Mouse (Mus musculus) heart, postnatal 0 days (tissue): ENCODE measurements at regions not wholly inside any gene's neighbourhood (a gene's known extent, or its start where the extent isn't known, plus 50 kb on each side); places are given as distances from the start of the nearest gene placed in this dataset.

ENCODE experiments used
- CTCF ChIP-seq: IDR thresholded peaks from 2 replicates; pipeline ENCODE4 v1.5.1; 2016; ENCODE audit warnings: antibody characterized with exemption, control low read depth, low read depth
- EP300 ChIP-seq: IDR thresholded peaks from 2 replicates; pipeline ENCODE4 v1.6.1; 2016; ENCODE audit warnings: antibody characterized with exemption, low read depth

DNA sequence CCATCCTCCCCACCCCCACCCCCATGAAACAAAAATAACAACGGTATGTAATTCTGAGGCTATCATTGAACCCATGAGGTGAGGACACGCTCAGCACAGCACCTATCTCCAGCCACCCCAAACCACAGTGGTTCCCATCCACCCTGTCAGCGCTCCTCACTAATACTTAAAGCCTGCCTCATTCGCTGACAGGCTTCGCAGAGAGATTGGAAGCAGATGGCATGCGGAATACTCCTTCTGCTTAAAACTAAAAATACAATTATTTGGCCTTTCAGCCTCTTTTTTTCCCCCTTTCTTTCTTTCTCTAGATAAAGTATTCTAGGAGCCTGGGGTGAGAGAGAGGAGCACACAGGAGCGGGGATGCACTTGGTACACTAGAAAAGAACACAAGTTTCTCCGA is 199.9 kb downstream of the Prdm2 start:
- no peak for TF ChIP-seq EP300
- TF ChIP-seq CTCF: no peak
